Mouse (Mus musculus) monocyte, adult 59 days (primary cell): ENCODE data around the gene Olfr1434. TPM values are rescaled to one million over a fixed set of nuclear protein-coding genes. Genes with fewer than 3 reads are reported as not detected.

Experiments used
- total RNA-seq, 2 experiments: library from RNA; stranded (reverse); gene quantifications; one replicate each; pipeline ENCODE4 v1.2.4; 2023

The Olfr1434 gene
- not detected for total RNA-seq

DNA sequence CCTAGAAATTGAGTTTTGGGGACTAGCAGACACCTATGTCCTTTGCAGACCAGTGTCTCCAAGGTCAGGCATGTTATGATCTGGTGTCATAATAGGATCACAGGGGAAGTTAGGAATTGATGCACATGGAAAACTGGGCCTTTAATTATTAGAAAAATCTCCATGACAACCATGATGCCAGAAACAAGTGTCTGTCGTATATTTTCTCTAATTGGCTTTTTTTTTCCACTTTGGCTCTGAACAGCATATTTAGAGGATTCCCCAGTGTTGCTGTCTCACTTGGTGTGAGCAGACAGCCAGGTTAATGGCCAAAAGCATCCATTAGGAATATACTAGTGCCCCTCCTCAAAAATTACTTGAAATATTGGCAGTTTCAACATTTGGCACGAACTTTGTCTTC lies at the start of gene Olfr1434:
Olfr1434 (plus strand) TSS at position 301 of the 400 bp plus-strand sequence.

DNA sequence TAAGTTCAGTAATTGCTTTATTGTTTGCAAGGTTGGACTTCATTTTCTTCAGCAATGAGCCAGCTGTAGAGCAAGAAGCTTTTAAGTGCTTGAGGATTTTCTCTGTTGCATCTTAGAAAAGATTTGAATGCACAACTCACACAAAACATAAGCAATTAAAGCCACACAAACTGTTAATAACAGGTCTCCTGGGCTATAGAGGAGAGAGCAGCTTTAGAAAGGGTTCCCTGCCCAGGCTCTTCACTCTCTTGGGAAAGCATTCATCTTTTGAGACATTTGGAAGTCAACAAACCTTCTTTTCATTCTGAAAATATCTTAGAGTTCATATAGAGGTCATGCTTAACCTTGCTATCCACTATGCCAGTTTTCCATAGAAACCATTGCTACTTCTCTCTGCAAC lies 47.2 kb upstream of the Olfr1434 start, which contains the start of gene Olfr1432:
Olfr1432 (minus strand) TSS at position 101 of the 400 bp plus-strand sequence.

DNA sequence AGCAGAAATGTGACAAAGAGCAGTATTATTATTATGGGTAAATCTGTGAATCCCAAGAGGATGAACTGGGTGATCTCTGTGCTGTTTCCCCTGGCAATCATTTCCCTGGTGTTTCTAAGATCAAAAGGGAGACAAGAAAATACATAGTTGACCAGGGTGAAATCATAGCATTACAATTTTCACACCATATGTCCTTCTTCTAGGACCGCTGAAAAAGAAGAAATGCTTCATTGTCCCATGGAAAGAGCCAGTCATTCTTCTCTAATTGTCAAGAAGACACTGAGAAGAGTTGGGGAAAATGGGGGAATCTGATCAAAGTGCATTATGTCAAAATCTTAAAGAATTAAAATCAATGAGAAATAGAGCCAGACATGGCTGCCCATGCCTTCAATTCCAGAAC lies 38.1 kb upstream of the Olfr1434 start, which contains the start of gene Olfr262:
Olfr262 (minus strand) TSS at position 101 of the 400 bp plus-strand sequence.

DNA sequence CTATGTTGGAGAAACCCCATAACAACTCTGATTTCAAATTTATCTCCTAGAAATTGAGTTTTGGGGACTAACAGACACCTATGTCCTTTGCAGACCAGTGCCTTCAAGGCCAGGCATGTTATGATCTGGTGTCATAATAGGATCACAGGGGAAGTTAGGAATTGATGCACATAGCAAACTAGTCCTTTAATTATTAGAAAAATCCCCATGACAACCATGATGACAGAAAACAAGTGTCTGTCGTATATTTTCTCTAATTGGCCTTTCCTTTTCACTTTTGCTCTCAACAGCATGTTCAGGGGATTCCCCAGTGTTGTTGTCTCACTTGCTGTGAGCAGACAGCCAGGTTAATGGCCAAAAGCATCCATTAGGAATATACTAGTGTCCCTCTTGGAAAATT lies 18.9 kb upstream of the Olfr1434 start, which contains the start of gene Olfr235:
Olfr235 (plus strand) TSS at position 301 of the 400 bp plus-strand sequence.

DNA sequence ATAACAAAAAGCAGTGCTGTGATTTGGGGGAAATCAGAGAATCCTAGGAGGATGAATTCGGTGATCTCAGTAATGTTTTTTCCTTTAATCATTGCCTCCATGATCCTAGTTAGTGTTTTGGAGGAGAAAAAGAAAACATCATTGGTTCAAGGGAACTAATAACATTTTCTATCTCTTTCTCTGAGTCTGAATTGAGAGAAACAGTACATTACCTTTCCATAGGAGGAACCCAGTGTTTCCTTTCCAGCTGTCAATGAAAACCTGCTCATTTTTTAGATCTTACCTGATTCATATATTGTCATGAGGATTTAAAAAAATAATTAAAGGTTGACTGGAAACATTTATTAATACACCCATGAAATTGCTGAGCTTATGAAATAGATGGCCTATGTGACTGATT lies 19.4 kb downstream of the Olfr1434 start, which contains the start of gene Olfr1436:
Olfr1436 (minus strand) TSS at position 101 of the 400 bp plus-strand sequence.

DNA sequence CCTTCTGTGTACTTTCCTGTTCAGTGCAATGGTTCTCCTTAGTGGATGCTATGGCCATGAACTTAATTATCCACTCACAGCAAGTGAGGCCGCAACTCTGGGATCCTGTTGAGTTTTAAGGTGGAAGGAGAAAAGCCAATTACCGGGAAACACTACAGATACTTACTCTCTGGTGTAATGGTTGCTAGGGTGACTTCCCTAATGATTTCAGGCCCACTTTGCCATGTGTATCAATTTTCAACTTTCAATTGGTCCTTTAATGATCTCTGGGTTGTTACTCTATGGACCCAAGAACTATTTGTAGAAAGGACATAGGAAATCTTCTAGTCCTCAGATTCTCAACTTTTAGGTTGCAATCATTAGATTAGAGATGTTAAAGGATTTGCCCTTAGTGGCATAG lies 45.3 kb downstream of the Olfr1434 start, which contains the start of gene Olfr1437:
Olfr1437 (minus strand) TSS at position 101 of the 400 bp plus-strand sequence.

Other genes with a start within 250 kb of the Olfr1434 start
- gene Olfr1423, start 238.5 kb upstream of the Olfr1434 start, total RNA-seq = not detected
- gene Olfr1424, start 217.2 kb upstream of the Olfr1434 start, total RNA-seq = not detected
- gene Olfr1425, start 202.1 kb upstream of the Olfr1434 start, total RNA-seq = not detected
- gene Olfr1426, start 187.8 kb upstream of the Olfr1434 start, total RNA-seq = not detected
- gene Olfr1427, start 176.5 kb upstream of the Olfr1434 start, total RNA-seq = not detected
- gene Olfr1428, start 164.0 kb upstream of the Olfr1434 start, total RNA-seq = not detected
- gene Olfr76, start 156.7 kb upstream of the Olfr1434 start, total RNA-seq = not detected
- gene Olfr1555-ps1, start 109.7 kb upstream of the Olfr1434 start, total RNA-seq = not detected
- not detected for gene Olfr1431, start 79.2 kb upstream of the Olfr1434 start, total RNA-seq
- gene Olfr1432, start 47.3 kb upstream of the Olfr1434 start, total RNA-seq = not detected
- not detected for gene Olfr262, start 38.2 kb upstream of the Olfr1434 start, total RNA-seq
- not detected for gene Olfr235, start 18.8 kb upstream of the Olfr1434 start, total RNA-seq
- gene Olfr1436, start 19.3 kb downstream of the Olfr1434 start, total RNA-seq = not detected
- not detected for gene Olfr1437, start 45.2 kb downstream of the Olfr1434 start, total RNA-seq
- not detected for gene Olfr1438-ps1, start 56.1 kb downstream of the Olfr1434 start, total RNA-seq
- gene Olfr1440, start 107.4 kb downstream of the Olfr1434 start, total RNA-seq = not detected
- not detected for gene Olfr1441, start 137.6 kb downstream of the Olfr1434 start, total RNA-seq
- not detected for gene Pfpl, start 148.1 kb downstream of the Olfr1434 start, total RNA-seq
- 1,000 to 10,000 TPM; 1,721 to 1,841 TPM for gene Mpeg1, start 180.9 kb downstream of the Olfr1434 start, total RNA-seq
- gene Dtx4, start 221.6 kb downstream of the Olfr1434 start, total RNA-seq = 10 to 100 TPM; 11.3 to 12.3 TPM